Mouse (Mus musculus) right cerebral cortex, postnatal 10 days (tissue): ENCODE results near the gene Hltf.
"Not testable (repeated sequence)": the region's sequence is repeated elsewhere in the genome, so short reads cannot be mapped to it uniquely, and the experiment has no call there.

Experiments
- DNase-seq, 2 experiments: peaks; one replicate each; pipeline ENCODE4 v3.0.0; 2021; ENCODE audit warnings: low spot score in 2 of 2

The Hltf gene

DNA sequence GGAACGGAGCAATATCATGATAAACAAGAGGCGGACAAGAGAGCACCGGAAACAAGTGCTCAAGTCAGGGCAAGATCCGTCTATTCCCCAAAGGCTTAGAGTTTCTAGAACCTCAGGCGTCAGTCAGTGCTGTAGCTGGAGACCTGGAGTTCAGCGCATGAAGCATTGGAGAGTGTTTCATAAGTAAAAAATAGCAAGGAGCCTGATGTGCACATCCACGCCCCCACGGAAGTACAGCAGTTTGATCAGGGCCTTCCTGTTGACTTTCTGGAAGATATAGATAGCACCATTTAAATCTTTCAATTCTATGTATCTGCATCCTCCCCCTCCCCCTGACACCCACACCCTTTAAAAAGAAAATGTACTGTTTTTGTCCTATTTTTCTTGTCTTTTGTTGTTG is 46.7 kb downstream of the Hltf start:
- no peak for DNase-seq

DNA sequence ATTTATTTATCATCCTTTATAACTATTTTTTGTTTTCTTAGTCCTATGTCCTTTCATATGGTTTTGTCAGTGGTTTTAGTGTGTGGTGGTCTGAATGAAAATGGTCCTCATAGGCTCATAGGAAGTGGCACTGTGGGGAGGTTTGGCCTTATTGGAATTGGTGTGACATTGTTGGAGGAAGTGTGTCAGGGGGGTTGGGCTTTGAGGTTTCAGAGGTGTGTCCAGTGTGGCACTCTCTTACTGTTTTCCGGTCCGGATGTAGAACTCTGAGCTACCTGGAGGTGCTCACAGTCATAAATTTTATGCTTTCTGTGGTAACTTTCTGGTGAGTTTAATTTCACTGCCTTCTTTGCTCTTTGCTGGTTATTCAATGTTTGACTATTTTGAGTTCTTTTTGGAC is 47.2 kb downstream of the Hltf start:
- no peak for DNase-seq

DNA sequence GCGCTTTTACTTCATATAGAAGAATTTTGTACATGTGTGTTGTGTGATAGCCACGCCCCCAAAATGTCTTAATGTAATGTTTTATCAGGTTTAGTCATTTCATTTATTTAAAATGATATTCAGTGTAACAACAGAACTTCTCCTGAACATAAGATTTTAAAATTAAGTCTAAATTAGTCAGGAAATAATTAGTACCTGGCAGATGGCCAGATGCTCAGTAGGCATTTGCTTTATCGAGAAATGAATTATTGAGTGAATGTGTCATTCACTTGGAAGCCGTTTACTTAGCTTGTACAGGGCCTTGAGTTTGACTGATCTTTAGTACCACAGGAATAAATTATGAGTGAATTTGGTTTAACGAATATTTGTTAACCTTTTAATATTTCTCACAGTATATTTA is 51.3 kb downstream of the Hltf start:
- no peak for DNase-seq

DNA sequence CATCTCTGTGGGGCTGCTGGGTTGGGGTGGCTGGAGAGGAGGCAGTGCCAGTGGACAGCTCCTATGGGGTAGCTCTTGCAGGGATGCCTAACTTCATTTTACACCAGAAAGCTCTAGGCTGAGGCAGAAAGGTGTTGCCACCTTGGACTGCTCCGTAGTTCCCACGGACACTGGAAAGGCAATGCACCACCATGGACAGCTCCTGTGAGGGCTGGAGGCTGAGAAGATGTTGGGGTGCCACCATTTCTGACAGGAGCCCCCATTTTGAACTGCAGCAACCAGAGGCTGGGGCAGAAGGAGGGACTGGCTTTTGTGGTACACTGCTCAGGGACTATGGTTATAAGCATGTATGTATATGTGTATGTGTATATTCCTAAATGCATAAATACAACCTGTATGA is 54.3 kb downstream of the Hltf start:
- no peak for DNase-seq

DNA sequence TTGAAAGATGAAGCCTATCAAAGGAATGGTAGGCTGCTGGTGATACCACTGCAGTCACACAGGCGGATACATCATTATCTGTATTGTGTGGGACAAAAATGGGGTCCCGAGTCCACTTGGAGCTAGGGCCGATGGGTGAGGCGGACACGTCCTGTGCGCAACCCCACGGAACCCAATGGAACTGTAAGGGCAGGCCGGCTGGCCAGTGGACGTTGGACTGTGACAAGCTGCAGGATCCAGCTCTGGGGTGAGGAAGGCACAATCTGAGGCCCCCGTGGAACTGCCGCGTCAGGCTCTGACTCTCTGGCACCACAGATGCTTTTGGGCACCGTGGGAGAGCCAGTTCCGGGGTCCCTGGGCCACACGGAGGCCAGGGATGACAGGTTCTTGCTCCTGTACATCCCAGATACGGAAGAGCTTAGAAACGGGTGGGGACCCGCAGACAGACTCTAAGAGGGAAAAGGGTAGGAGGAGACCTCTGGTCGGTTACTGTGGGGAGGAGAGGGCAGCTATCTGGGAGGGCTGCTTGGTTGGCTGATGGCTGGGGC is 61.5 kb downstream of the Hltf start:
- DNase-seq = no peak

DNA sequence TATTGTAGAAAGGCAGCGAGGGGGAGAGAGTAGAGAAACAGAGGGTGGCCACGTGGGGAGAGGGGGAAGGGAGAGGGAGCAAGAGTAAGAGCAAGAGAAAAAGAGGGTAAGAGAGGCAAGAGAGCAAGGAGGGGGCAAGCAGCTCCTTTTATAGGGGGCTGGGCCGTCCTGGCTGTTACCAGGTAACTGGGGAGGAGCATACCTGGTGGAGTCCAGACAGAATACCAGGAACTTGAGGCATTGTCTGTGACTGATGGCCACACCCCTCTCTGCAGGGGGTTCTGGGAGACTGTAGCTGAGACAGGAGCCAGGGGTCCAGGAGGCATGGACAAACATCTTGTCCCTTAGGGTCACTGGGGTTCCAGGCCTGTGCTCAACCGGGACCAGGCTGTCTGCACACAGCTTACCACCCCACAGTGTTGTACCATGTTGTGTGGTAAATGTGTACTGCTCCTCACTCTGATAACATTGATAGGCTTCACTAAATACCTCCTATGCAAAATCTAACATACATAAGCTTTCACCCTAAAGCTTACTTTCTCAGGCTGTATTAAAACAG is 62.2 kb downstream of the Hltf start:
- no peak for DNase-seq

DNA sequence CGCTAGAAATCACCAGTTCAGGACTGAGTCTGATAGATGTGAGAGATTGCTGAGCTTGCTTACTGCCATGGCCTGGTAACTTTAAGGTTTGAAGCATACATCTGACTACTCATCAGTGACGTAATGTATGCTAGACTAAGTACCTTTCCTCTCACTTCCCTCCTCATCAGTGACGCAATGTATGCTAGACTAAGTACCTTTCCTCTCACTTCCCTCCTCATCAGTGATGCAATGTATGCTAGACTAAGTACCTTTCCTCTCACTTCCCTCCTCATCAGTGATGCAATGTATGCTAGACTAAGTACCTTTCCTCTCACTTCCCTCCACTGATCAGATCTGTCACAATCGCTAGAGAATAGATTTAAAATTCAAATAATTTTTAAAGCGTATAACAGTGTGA is 64.0 kb downstream of the Hltf start:
- not testable (repeated sequence) for DNase-seq

DNA sequence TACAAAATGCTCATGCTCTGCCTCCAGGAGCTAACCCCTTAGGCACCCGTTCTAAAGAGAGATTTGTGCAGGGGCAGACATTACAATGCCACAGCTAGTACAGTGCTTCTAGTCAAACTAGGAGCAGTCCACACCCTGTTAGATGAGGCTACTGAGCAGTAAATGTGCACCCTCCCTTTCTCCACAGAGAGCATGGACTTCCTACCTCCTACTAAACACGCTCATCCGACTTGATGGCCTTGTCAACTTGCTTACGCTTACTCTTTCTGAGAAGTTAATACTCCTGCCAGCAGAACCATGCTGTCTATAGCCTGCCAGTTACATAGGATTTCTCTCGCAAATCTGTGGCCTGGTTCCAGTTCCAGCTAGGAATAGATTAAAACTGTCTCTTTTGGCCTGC is 68.0 kb downstream of the Hltf start:
- DNase-seq = no peak

DNA sequence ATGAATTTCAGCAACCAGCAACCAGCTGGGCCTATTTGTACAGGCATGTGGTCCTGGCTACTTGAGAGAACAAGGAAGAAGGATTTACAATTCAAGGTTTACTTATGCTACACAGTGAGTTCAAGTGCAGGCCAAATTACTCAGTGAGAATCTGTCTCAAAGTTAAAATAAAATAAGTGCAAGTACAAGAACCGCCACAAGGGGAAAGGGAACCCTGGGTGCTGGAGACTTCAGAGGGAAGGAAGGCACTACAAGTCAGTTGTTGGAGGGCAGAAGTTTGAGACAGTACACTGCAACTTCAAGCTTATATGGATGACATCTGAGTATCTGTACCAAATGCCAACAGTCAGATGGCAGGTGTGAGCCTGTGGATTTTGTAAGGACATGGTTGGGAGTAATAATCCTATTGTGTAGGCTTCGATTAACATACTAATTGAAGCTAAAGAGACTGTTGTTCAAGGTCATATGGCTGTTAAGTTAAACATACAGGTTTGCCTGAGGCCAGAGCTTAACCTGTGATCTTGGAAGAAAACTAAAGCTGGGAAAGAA is 69.5 kb downstream of the Hltf start:
- no peak for DNase-seq

DNA sequence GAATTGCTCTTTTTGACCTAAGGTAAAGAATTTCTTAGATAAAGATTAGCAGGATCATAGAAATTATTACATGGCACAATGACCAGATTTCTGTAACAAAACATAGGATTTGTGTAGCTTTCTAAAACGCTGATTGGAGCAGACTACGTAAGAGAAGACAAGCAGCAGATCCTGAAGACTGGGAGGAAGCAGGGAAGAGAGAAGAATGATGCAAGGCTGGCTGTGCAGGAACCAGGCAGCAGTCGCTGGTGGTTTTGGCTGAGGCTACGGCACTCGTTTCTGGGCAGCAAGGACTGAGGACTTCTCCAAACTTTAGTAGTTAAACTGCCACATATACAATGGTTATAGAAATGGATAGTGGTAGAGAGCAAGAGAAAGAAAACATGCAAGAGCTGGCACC is 71.9 kb downstream of the Hltf start:
- no peak for DNase-seq

DNA sequence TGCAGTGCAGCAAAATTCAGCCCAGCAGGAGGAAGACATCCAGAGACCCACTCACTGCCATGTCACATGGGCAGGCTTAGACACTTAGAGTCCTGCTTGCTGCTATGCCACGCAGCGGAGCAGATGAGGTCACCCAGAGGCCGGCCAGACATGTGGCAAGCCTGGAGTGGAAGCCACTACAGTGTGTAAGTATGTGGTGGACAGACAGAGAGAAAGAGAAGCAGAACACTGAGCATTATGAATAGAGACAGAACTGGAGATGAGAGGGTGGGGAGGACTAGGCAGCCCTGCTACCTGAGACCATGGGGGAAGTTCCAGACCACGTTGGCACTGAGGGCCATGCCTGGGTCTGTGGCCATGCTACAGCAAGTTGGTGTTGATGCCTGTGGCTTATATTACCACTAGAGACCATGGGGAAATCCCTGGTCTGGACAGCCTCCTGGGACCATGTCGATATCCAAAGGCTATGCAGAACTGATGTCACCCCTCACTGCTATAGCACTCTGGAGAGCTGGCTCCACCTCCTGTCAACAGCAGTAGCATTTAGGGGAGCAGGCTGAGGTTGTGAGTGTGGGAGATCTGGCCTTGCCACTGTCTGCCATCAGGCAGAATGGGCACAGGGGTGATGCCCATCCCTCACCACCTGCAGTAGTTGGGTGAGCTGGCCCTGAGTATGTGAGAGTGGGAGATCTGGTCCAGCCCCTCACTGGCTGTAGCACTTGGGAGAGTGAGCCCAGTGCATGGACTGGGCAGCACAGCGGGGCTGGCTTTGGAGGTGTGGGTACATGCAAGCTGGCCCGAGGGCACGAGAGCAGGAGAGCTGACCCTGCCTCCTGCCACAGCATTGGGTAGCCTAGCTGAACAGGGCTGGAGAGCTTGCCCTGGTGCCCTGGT is 73.1 kb downstream of the Hltf start:
- no peak for DNase-seq

DNA sequence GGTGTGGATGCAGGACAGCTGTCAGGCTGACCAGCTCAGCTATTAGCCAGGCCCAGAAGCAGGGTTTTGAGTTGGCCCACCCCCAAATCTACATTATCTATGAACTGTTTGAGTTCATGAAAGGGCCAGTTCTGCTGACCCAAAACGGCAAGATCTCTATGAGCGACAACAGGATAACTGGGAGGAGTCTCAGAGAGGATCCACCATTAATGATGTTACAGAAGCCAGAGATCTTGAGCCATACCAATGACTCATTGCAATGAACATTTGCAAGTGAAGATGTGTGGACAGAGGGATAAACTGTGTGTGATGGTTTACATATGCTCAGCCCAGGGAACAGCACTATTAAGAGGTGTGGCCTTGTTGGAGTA is 73.7 kb downstream of the Hltf start:
- DNase-seq = no peak

DNA sequence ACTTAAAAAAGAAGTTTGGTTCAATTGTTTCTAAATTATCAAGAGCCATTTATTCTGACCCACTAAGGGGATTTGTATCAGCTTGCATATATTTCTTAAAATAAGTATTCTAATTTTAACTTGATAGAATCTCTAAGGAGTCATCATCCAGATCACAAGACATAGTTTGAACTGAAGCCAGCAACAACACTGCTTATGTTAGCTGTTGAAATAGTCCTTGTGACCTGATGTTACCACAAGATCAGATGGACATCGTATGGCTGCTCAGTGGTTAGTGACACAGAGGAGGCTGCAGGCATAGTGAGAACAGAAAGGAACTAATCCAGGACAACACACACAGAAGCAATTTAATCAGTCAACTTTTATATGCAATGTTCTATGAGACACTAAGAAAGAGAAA is 75.1 kb downstream of the Hltf start:
- no peak for DNase-seq

DNA sequence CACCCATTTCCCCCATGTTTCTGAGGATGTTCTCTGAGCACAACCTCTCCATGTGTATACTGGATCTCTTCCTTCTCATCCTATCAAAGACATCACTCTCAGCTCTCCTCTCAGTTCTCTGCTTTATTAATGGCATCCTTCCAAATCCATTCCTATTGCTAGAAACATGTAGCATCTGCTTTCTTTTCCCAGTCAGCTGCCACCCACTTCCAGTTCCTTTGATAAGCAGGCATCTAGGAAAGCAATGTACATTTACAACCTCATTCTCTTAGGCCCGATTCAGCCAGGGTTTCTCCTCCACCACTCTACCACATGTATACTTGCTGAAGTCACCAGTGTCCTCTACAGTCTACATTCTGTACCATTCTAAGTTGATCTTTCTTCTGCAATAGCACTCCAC is 76.1 kb downstream of the Hltf start:
- no peak for DNase-seq

DNA sequence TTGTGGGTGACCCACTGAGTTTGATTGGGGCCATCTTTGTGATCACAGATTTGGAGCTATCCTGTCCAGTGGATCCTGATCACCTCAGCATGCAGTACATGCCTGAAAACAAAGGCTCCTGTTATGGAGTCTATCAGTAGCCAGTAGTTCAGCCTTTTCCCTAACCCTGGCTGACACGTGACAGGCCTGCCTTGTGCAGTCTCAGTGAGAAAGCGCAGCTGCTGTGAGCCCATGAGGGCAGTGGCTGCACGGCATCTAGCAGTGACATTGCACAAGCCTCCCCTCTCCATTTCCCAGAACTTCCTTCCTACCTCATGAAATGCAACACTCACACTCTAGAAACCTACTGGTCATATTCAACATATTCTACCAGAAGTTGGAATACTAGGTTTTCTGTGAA is 76.9 kb downstream of the Hltf start:
- DNase-seq = no peak

DNA sequence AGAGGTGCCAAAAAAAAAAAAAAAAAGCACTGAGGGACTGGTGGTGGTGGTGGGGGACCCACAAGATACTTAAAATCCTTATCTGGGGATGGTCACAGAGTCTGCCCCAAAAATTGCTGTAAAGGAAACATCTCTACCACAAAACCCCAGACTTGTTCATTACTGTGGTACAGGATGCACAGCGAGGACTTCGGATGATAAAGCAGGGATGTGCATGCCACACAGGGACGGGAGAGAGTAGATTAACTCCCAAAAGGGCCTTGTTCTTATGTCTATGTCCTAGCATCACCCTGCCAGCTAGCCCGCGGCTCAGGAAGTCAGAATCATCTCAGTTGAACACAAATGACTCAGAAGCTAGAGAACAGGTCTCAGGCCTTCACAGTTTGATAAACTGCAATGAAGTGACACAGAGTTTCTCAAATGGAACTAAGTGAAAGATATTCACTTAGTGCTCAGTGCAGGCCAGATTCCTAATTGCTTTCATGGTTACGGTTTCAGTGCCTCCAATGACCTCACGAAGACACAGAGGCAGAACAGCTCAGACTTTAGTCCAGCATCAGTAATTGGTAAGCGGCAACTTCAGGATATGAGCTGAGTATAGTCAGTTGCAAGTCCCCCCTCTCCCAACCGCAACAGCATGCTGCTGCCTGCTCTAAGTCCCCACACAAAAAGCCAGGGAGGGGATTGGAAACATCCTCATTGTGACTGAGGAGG is 79.4 kb downstream of the Hltf start:
- no peak for DNase-seq

DNA sequence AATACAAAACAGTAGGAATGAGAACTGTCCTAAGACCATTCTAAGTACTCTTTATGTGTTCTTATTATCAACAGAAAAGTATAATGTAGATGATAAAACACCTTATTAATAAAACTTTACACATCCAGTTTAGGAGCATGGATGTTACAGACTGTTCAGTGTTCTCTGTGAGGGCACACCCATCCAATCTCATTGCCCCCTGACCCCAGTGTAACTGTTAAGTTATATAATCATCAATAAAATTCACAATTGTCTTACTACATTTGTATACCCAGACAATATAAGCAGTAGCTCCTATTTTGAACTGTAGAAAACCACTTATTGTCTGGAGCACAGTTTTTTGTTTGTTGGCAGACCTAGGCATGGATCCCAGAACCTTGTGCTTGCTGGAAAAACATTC is 83.6 kb downstream of the Hltf start:
- no peak for DNase-seq

DNA sequence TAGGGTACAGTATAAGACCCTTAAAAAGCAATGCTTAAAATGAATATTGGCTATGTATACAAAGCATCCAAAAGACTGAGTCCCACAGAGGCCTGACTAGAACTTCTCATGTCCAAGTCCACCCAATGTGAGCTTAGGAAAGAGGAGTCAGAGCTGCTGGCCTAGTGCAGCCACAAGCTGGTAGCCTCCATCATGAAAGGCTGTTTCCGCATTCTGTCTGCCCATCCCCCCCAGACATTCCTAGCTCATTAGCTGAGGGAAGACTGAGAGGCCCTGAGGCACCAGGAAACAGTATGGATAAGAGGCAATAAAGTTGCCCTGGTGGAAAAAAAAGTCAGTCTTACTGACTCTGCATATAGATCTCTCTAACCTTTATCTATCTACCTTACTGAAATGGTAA is 84.1 kb downstream of the Hltf start:
- DNase-seq = no peak

DNA sequence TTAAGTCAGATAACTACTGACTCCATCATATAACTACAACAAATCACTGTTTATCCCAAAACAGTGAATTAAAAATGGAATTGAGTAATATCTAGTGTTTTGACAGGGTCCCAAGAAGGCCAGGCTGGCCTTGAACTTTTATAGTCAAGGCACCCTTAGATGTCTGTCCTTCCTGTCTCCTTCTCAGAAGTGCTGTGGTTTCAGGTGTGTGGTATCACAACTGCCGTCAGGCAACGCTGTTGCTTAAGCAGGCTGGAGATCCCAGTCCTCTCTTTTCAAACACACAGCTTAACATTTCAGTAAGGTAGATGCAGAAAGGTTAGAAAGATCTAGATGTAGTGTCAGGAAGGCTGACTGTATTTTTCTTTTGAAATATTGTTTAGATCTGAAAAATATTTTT is 84.5 kb downstream of the Hltf start:
- DNase-seq = no peak

DNA sequence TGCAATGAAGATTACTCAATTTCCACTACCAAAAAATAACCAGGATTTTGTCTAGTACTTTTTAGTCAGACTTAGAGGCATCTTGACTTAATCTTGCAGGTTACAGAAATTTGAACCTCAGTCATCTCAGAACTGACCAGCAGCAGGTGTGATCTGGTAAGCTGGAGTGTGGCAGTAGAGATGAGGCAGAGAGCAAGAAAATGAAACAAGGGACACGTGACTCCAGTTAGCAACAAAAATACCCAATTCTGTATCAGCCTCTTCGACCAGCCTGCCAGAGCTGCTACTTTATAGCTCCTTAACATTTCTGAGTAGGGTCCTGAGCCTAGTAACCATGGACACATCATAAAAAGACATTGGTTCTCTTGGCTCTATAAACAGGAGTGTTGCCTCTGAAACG is 85.0 kb downstream of the Hltf start:
- no peak for DNase-seq

DNA sequence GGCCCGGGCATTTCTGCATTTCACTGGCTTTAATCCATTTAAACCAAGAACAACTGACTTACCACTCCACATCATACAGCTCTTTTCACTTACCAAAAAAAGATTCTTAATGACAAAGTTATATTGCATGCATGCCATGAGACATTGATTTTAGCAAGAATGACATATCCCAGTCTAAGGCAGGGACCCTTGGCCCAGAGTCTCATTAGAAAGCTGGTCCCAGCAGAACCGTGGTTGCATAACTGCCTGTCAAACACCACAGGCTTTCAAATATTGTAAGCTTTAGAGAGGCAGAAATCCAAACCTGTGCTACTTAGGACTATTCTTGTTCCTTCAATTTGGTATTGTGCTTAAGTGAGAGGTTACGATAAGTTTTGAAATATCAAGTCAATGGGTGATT is 86.1 kb downstream of the Hltf start:
- DNase-seq = no peak

DNA sequence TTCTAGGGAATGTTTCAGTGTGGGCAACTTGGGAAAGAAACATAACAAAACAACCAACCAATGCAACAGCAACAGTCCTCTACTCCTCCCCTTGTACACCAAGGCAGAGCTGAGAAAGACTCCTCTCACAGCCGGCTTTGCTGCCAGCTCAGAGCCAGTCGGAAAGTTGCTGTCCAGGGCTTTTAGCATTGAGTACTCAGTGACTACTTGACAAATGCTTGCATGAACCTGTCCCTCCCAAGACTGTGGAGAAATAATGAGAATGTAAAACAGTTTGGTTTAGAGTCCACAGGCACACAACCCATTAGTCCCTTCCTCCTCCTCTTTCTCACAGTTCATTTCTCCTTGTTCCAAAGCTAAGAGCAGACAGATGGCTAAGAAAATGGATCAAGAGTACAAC is 86.8 kb downstream of the Hltf start:
- no peak for DNase-seq

DNA sequence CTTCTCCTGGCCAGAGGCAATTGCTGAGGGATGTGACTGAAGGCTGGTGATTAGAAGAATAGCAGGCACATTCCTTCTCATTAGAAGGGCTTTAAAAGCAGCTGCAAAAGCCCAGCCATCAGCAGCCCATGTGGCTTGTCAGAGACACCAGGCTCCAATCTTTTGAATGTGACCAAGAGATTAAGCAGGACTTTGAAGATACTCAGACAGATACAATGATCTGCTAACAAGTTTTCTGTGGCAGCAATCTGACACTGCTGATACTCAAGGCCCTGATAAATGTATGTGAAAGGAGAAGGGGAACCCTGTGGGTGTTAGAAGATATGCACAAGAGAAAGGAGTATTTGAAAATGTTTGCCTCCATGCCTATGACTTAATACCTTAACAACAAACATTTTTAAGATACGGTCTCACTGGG is 88.1 kb downstream of the Hltf start:
- no peak for DNase-seq
